Mouse (Mus musculus): ENCODE measurements around the gene Gm20388. TPM values are rescaled to one million over a fixed set of nuclear protein-coding genes. Genes with fewer than 3 reads are reported as not detected.

Gm20388 gene
- polyA plus RNA-seq, 1 experiment from 2014 or later = 3.6 TPM

DNA sequence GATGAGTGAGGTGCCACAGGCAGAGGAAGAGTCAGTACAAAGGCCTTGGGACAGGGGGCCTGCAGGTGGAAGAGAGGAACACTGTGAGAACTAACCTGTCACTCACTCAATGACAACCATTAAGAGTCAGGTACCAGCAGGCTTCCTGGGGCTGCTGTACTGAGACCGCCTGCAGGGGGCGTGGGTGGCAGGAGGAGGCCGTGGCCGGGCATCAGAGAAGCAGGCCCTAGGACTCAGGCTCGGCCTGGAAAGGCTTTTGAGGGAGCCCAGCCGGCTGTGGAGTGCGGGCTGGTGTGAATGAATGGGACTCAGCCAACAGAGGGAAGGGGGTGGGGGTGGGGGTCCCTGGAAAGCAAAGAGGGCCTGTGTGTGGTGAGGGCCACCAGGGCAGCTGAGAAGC, 560.5 kb downstream of the Gm20388 start:
- 8% methylated on average over 7 of the region's 7 CpGs for WGBS
- Histone ChIP-seq H3K4me1 (peaks cover 89% of the 10 kb centered on the region), H3K36me3 (replicated peaks) (no peaks in the 10 kb centered on the region), H3K27ac (replicated peaks) (peak overlapping the region; percentile 31; the same call in 1 of the 2 replicates), H3K4me3 (no peak overlapping the region), H3K9me3 (no peaks in the 10 kb centered on the region), H3K27me3 (replicated peaks; ENCODE audit: low read depth, poor library complexity, severe bottlenecking) (peaks cover 31% of the 10 kb centered on the region)
- peak; percentile 74 for DNase-seq (ENCODE audit: low spot score)

DNA sequence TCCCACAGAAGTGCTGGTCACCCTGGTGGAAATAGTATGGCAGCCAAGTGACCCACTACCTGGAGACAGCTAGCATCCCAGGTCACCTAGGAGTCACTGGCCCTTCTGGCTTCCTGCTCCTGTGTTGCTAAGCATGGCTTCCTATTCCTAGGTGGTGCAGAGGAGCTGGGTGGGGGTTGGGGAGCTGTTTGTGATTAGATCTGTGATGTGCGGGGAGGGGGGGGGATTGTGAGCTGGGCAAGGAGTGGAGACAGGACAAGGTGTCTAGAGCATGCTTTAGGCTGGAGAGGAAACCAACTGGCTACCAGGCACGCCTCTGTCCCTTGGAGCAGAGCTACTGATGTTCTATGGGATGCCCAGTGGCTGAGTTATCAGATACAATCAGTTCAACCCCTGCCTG, 561.1 kb downstream of the Gm20388 start:
- Histone ChIP-seq H3K27me3 (replicated peaks; ENCODE audit: low read depth, poor library complexity, severe bottlenecking) (peaks cover 25% of the 10 kb centered on the region), H3K27ac (replicated peaks) (peak overlapping the region; percentile 32; the same call in 1 of the 2 replicates), H3K36me3 (replicated peaks) (no peaks in the 10 kb centered on the region), H3K9me3 (no peaks in the 10 kb centered on the region), H3K4me3 (0 out of 2 replicates have a peak overlapping the region, but pooled peaks have one; percentile 11), H3K4me1 (peaks cover 89% of the 10 kb centered on the region)
- 56% methylated on average over 2 of the region's 2 CpGs for WGBS
- no peak for DNase-seq (ENCODE audit: low spot score)

DNA sequence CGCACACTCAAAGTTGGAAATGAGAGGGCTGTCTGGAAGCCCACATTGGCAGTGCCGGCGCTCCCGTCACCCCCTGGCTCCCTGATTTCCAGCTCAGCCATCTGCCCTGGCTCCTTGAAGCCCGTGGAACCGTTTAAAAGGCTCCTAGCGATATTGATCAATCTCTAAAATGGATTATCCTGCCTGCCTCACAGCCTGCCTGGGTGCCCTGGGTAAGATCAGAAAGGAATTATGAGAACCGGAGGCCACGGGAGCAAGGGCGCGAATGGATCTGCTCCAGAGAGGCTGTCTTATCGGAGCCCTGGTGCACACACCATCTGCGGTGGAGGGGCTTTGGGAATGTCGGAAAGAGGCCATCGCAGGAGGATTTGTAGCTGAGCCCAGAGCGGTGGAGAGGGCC, 561.6 kb downstream of the Gm20388 start:
- no peak for DNase-seq (ENCODE audit: low spot score)
- peak overlapping the region; percentile 32; the same call in 1 of the 2 replicates for H3K27ac ChIP-seq (replicated peaks)

GRCm38 (mm10) chr8:120473729-120474364, 563.2 kb downstream of the Gm20388 start:
- H3K36me3 ChIP-seq (replicated peaks) = no peaks in the 10 kb centered on the region
- H3K9me3 ChIP-seq = no peaks in the 10 kb centered on the region
- no peak overlapping the region for H3K4me3 ChIP-seq
- H3K27ac ChIP-seq (replicated peaks) = peak overlapping the region; percentile 19; the same call in 1 of the 2 replicates
- peaks cover 90% of the 10 kb centered on the region for H3K4me1 ChIP-seq
- no peak for DNase-seq (ENCODE audit: low spot score)
- peaks cover 15% of the 10 kb centered on the region; the same call in 1 of the 2 replicates for H3K27me3 ChIP-seq (replicated peaks; ENCODE audit: low read depth, poor library complexity, severe bottlenecking)
- WGBS = 87% methylated on average over 13 of the region's 13 CpGs

More for the DNA sequence above, 561.6 kb downstream of the Gm20388 start:
- H3K36me3 ChIP-seq (replicated peaks) = no peaks in the 10 kb centered on the region
- 41% methylated on average over 16 of the region's 16 CpGs for WGBS
- H3K27me3 ChIP-seq (replicated peaks; ENCODE audit: low read depth, poor library complexity, severe bottlenecking) = peaks cover 20% of the 10 kb centered on the region
- 0 out of 2 replicates have a peak overlapping the region, but pooled peaks have one; percentile 11 for H3K4me3 ChIP-seq
- no peaks in the 10 kb centered on the region for H3K9me3 ChIP-seq
- H3K4me1 ChIP-seq = peaks cover 91% of the 10 kb centered on the region

DNA sequence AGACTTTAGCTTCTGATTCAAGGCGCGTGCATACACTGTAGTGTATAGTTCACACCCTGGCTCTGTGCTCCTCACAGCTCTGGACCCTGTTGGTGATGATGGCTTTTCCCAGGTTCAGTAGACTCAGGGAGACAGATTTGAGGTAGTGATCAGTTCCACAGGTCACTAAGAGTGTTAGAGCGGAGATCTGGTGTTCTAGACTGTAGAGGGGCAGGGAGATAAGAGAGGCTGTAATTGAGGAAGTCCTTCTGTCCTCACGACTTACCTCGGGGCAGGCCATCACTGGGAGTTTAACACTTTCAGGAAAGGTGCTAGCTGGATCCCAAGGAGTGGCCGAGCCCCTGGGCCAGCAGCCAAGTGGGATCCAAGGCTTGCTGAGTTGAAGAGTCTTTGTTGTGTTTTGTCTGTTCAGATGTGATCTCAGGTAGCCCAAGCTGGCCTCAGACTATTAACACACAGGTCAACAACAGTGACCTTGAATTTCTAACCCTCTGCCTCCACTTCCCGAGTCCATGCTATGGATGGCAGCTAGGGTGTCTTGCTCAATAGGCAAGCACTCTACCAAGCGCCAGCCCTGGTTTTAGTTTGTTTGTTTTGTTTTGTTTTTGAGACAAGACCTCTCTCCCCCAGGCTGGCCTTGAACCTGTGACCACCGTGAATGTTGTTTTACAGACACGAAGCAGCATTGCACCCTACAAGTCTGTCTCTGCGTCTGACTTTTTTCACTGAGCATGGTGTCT, 564.0 kb downstream of the Gm20388 start:
- peaks cover 23% of the 10 kb centered on the region for H3K27me3 ChIP-seq (replicated peaks; ENCODE audit: low read depth, poor library complexity, severe bottlenecking)
- no peak overlapping the region for H3K4me3 ChIP-seq
- DNase-seq (ENCODE audit: low spot score) = no peak
- no peaks in the 10 kb centered on the region for H3K9me3 ChIP-seq
- no peaks in the 10 kb centered on the region for H3K36me3 ChIP-seq (replicated peaks)
- WGBS = 72% methylated on average over 11 of the region's 11 CpGs
- H3K4me1 ChIP-seq = peaks cover 97% of the 10 kb centered on the region
- peak overlapping the region; percentile 41; the same call in 1 of the 2 replicates for H3K27ac ChIP-seq (replicated peaks)

DNA sequence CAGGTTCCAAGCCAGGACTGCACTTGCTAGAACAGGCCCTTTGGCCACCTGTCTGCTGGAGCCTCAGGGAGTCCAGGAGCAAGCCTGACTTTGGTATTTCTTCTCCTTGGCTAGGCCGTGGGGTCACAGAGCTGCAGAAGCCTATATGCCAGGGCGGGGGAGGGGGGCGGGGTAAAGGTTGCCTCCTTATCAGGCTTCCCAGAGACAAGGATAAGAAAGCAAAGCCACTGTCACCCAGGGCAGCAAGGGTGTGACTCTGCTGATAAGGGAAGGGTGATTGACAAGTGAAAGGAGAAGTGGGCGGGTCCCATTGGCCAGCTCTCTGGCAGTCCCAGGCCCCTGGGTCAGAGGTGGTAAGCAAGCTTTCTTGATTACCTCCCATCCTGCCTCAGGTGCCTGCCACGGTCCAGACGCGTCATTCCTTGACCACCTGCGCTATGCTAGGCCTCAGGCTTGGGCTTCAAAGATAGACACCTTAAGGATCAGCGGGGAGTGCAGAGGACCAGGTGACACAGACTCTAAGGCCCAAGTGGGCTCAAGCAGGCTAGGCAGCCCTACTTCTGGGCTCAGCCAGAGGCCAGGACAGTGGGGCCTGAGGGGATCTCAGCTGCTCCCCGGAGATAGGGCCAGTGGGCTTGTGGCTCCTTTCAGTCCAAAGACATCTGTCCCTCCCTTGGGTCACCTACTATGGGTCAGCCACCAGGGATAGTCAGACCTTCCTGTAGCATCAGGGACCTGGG, 565.0 kb downstream of the Gm20388 start:
- no peaks in the 10 kb centered on the region for H3K36me3 ChIP-seq (replicated peaks)
- DNase-seq (ENCODE audit: low spot score) = no peak
- H3K4me1 ChIP-seq = peaks cover 90% of the 10 kb centered on the region
- WGBS = 63% methylated on average over 10 of the region's 10 CpGs
- H3K9me3 ChIP-seq = no peaks in the 10 kb centered on the region
- H3K27ac ChIP-seq (replicated peaks) = peak overlapping the region; percentile 60
- H3K27me3 ChIP-seq (replicated peaks; ENCODE audit: low read depth, poor library complexity, severe bottlenecking) = peaks cover 23% of the 10 kb centered on the region
- H3K4me3 ChIP-seq = no peak overlapping the region

DNA sequence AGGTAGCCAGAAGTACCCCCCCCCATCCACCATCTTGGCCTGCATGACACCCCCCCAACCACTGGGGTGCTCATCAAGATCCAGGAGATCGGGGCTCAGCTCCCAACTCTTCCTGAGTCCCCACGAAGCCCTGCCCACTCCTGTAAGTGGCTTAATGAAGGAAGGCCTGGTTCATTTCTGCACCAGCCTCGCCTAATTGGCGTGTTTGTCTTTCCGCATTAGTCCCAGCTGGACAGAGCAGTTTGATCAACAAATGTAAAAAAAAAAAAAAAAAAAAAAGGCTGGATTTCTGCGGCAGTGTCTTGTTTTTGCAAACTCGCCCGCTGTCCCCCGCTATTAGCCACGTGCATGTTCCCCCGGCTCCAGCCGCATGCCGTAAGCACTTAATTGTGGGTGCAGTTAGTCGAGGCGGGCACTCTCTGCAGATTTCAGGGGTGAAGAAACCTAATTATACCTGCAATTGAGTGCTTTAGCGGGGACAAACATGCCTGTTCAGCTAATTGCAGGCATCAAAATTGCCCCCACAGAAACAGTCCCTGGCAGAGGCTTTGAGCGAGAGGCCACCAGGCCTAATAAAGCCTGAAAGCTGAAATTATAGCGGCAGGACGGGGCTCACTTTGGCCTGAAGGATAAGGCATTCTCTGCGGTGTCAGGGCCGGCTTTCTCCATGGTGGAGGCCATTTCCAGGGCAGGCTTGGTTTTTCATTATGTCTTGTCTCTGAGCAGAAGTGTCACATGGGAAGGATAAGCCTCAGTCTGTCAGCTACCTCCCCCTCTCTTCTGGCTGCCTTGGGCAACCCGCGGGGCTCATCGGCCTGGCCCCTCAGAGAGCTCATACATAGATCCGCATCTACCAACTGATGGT, 566.3 kb downstream of the Gm20388 start:
- Histone ChIP-seq H3K27me3 (replicated peaks; ENCODE audit: low read depth, poor library complexity, severe bottlenecking) (peaks cover 19% of the 10 kb centered on the region), H3K4me1 (peaks cover 88% of the 10 kb centered on the region), H3K9me3 (no peaks in the 10 kb centered on the region), H3K4me3 (no peak overlapping the region), H3K27ac (replicated peaks) (peak overlapping the region; percentile 60), H3K36me3 (replicated peaks) (no peaks in the 10 kb centered on the region)
- DNase-seq (ENCODE audit: low spot score) = peak; percentile 49
- WGBS = 31% methylated on average over 25 of the region's 25 CpGs

DNA sequence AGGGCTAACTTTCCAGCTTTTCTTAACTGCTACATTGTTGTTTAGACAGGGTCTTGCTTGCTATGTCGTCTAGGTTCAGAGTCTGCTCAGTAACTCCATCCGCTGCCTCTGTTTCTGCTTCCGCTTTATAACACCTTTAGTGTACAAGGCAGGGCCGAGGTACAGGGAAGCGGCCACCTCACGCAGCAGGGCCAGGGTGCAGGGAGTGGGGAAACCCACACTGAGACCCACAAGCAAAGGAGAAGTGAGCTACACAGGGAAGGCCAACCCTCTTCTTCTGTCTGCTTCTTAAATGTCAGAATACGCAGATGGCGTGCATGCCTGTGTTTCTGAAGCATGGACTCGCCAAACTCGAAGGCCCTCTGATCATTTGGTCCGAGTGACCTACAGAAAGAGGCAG, 568.1 kb downstream of the Gm20388 start:
- Histone ChIP-seq H3K27me3 (replicated peaks; ENCODE audit: low read depth, poor library complexity, severe bottlenecking) (peaks cover 22% of the 10 kb centered on the region), H3K4me1 (peaks cover 84% of the 10 kb centered on the region), H3K27ac (replicated peaks) (no peak overlapping the region), H3K9me3 (no peaks in the 10 kb centered on the region), H3K4me3 (no peak overlapping the region), H3K36me3 (replicated peaks) (no peaks in the 10 kb centered on the region)
- no peak for DNase-seq (ENCODE audit: low spot score)
- 90% methylated on average over 11 of the region's 11 CpGs for WGBS

GRCm38 (mm10) chr8:120479691-120480090, 569.0 kb downstream of the Gm20388 start:
- peaks cover 84% of the 10 kb centered on the region for H3K4me1 ChIP-seq
- H3K27me3 ChIP-seq (replicated peaks; ENCODE audit: low read depth, poor library complexity, severe bottlenecking) = peaks cover 32% of the 10 kb centered on the region

GRCm38 (mm10) chr8:120482015-120482689, 571.5 kb downstream of the Gm20388 start:
- Histone ChIP-seq H3K27ac (replicated peaks) (peak overlapping the region; percentile 59), H3K4me1 (peaks cover 84% of the 10 kb centered on the region), H3K27me3 (replicated peaks; ENCODE audit: low read depth, poor library complexity, severe bottlenecking) (peaks cover 45% of the 10 kb centered on the region), H3K4me3 (no peak overlapping the region), H3K9me3 (no peaks in the 10 kb centered on the region), H3K36me3 (replicated peaks) (no peaks in the 10 kb centered on the region)
- DNase-seq (ENCODE audit: low spot score) = no peak
- 67% methylated on average over 9 of the region's 9 CpGs for WGBS

More at GRCm38 (mm10) chr8:120479691-120480090, 569.0 kb downstream of the Gm20388 start:
- H3K36me3 ChIP-seq (replicated peaks) = no peaks in the 10 kb centered on the region
- H3K9me3 ChIP-seq = no peaks in the 10 kb centered on the region
- 85% methylated on average over 4 of the region's 4 CpGs for WGBS
- H3K4me3 ChIP-seq = no peak overlapping the region
- DNase-seq (ENCODE audit: low spot score) = no peak
- H3K27ac ChIP-seq (replicated peaks) = 0 out of 2 replicates have a peak overlapping the region, but pooled peaks have one; percentile 25

DNA sequence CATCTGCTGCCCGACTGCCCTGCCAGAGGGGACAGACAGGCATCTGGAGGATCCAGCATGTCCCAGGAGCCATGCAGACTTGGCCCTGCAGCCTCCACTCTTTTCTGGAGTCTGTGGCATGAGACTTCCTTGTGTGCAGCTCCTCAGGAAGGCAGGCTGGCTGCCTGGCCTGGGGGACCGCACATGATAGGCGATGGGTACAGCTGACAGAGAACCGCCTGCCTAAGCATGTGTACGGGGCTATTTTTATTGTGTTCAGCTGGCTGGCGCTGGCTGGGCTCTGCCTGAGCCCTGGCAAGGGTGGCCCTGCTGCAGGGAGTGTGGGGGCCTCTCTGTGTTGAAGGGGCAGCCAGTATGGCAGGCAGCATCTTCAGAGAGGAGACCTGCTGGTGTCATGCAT, 573.8 kb downstream of the Gm20388 start:
- WGBS = 73% methylated on average over 6 of the region's 6 CpGs
- Histone ChIP-seq H3K27me3 (replicated peaks; ENCODE audit: low read depth, poor library complexity, severe bottlenecking) (peaks cover 38% of the 10 kb centered on the region), H3K9me3 (no peaks in the 10 kb centered on the region), H3K4me3 (peak overlapping the region; percentile 13; the same call in 1 of the 2 replicates), H3K36me3 (replicated peaks) (no peaks in the 10 kb centered on the region), H3K27ac (replicated peaks) (peak overlapping the region; percentile 67), H3K4me1 (peaks cover 85% of the 10 kb centered on the region)
- DNase-seq (ENCODE audit: low spot score) = no peak

Data from embryonic facial prominence, embryonic 10.5 days (tissue).